Mouse (Mus musculus) hindbrain, embryonic 11.5 days (tissue): ENCODE data around the gene Gdpd1. TPM values are rescaled to one million over a fixed set of nuclear protein-coding genes. Genes with fewer than 3 reads are reported as not detected.
"Not testable (repeated sequence)": the region's sequence is repeated elsewhere in the genome, so short reads cannot be mapped to it uniquely, and the experiment has no call there.

Experiments used
- ATAC-seq: fragments of 200-750 bp; cut with Nextera tagmentation; 2 replicates; pipeline ENCODE4 v1.8.0; 2017; ENCODE audit warnings: mild to moderate bottlenecking, moderate TSS enrichment, moderate library complexity; ENCODE audit not compliant: low FRiP score
- DNase-seq: peaks from one replicate; pipeline ENCODE4 v3.0.0-alpha.2; 2015; ENCODE audit warnings: low spot score
- H3K27ac ChIP-seq: fragments of 300-500 bp; sonication (generic); 2 replicates; pipeline ENCODE4 v1.5.1; 2014; ENCODE audit warnings: mild to moderate bottlenecking, low read depth, low read length
- H3K27me3 ChIP-seq: fragments of 300-500 bp; sonication (generic); 2 replicates; pipeline ENCODE4 v1.6.1; 2014; ENCODE audit warnings: mild to moderate bottlenecking, low read length, moderate library complexity, mixed read lengths; ENCODE audit not compliant: control insufficient read depth, insufficient read depth
- H3K36me3 ChIP-seq: fragments of 300-500 bp; sonication (generic); 2 replicates; pipeline ENCODE4 v1.6.1; 2014; ENCODE audit warnings: mild to moderate bottlenecking, low read length, moderate library complexity, mixed read lengths; ENCODE audit not compliant: control insufficient read depth, insufficient read depth
- H3K4me1 ChIP-seq: fragments of 300-500 bp; sonication (generic); replicated peaks from 2 replicates; pipeline ENCODE4 v1.6.1; 2014; ENCODE audit warnings: low read length, mixed read lengths; ENCODE audit not compliant: control insufficient read depth, insufficient read depth
- H3K4me2 ChIP-seq: fragments of 300-500 bp; sonication (generic); replicated peaks from 2 replicates; pipeline ENCODE4 v1.6.1; 2014; ENCODE audit warnings: mild to moderate bottlenecking, low read depth, low read length
- H3K4me3 ChIP-seq: fragments of 300-500 bp; sonication (generic); 2 replicates; pipeline ENCODE4 v1.5.1; 2014; ENCODE audit warnings: low read depth, low read length
- H3K9ac ChIP-seq: fragments of 300-500 bp; sonication (generic); 2 replicates; pipeline ENCODE4 v1.6.1; 2014; ENCODE audit warnings: low read depth, low read length
- H3K9me3 ChIP-seq: fragments of 300-500 bp; sonication (generic); 2 replicates; pipeline ENCODE4 v1.6.1; 2016; ENCODE audit warnings: low read length; ENCODE audit not compliant: control insufficient read depth
- WGBS: fragments of 180-500 bp; shearing (Covaris S2); extraction: QIAGEN DNeasy Blood & Tissue Kit; methylation state at CpG from one replicate; pipeline ENCODE4 v1.1.7; 2014; 5-methylcytosine and 5-hydroxymethylcytosine counted together
- polyA plus RNA-seq: library from polyadenylated mRNA; unstranded; fragments of >200 nt; fragmentation: Nextera tagmentation; extraction: Ambion mirVana; gene quantifications from 2 replicates; pipeline ENCODE4 v1.2.1, GENCODE M21; 2014

Gdpd1 gene
- polyA plus RNA-seq, 1 experiment from 2014 or later, result 99.1 TPM

DNA sequence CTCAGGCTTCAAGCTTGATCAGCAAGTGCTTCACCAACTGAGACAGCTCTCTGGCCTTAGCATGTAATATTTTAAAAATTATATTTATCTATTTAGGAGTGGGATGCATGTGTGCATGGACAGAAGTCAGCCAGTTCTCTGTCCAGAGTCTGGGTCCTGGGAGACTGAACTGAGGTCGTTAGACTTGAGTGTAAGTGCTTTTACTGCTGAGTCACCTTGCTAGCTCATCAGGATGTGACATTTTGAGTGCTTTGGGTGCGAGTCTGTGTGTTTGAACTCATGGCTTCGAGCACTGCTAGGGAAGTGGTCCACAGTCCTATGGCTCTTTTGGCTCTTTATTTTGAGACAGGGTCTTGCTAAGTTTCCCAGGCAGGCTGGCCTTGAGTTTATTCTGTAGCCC, 30.8 kb downstream of the Gdpd1 start:
- no peaks in the 10 kb centered on the region for H3K27me3 ChIP-seq
- no peak overlapping the region for H3K9ac ChIP-seq
- H3K27ac ChIP-seq, result no peak overlapping the region
- H3K4me1 ChIP-seq, result no peaks in the 10 kb centered on the region
- H3K4me3 ChIP-seq, result no peak overlapping the region
- H3K4me2 ChIP-seq, result no peak overlapping the region
- H3K36me3 ChIP-seq, result peaks cover 11% of the 10 kb centered on the region
- no peaks in the 10 kb centered on the region for H3K9me3 ChIP-seq
- WGBS, result 87% methylated on average over 3 of the region's 3 CpGs
- ATAC-seq (no peak), DNase-seq (no peak)

DNA sequence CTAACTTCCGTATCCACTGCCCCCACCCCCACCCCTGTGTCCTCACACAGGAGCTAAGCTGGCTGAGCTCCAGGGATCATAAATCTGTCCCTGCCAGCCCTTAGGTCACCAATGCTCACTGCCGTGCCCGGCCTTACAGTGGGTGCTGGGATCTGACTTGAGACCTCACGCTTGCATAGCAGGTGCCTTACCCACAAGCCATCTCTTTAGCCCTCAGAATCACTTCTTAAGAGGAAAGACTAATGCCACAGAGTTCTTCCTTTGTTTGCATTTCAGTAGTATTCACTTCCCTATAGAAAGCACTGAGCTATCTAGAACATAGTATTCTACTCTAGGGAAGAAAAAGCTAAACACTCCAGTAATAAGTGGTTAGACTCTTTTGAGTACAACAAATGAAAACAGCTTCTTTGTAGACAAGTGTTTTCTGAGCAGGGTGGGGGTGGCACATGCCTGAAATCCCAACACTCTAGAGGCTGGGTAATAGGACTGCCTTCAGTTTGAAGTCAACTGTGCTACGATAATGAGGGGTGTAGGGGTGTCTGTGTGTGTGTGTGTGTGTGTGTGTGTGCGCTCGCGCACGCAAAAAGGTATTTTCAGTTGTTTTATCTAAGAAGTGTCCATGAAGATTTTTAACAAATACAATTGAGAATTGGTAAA, 34.4 kb downstream of the Gdpd1 start:
- Histone ChIP-seq H3K4me2 (no peak overlapping the region), H3K27ac (no peak overlapping the region), H3K27me3 (no peaks in the 10 kb centered on the region), H3K4me3 (no peak overlapping the region), H3K4me1 (no peaks in the 10 kb centered on the region), H3K9ac (no peak overlapping the region), H3K9me3 (no peaks in the 10 kb centered on the region), H3K36me3 (peaks cover 13% of the 10 kb centered on the region)
- DNase-seq (no peak), ATAC-seq (no peak)
- 89% methylated on average over 9 of the region's 9 CpGs for WGBS

DNA sequence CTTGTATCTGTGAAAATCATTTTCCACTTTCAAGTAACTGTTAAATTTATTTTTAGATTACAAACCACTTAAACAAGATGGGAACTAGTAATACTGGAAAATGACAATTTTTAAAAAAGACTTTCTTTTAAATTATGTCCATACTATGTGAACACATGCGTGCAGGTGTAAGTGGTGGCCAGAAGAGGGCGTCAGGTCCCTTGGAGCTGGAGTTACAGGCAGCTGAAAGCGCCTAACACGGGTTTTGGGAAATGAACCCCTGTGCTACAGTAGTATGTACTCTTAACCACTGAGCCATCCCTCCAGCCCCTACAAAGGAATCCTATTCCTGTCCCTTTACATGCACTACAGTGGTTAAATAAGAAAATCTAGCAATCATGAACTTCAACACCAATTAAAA, 37.7 kb downstream of the Gdpd1 start:
- Histone ChIP-seq H3K4me3 (no peak overlapping the region), H3K27me3 (no peaks in the 10 kb centered on the region), H3K27ac (no peak overlapping the region), H3K36me3 (peaks cover 5% of the 10 kb centered on the region), H3K9me3 (no peaks in the 10 kb centered on the region), H3K4me2 (no peak overlapping the region), H3K9ac (no peak overlapping the region), H3K4me1 (no peaks in the 10 kb centered on the region)
- ATAC-seq (no peak), DNase-seq (no peak)
- WGBS, result 70% methylated on average over 4 of the region's 4 CpGs

DNA sequence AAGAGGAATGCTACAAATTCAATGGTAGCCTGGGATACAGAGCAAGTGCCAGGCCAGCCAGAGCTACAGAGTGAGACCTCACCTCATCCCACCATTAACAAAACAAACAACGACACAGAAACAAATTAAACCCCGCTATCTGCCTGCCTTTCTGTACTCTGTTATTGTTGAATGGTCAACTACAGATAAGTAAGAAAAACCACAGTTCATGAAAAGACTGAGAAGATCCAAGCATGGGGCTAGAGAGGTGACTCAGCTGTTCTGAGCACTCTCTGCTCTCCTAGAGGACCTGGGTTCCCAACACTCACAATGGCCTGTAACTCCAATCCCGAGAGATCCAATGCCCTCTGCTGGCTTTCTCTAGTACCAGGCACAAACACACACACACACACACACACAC, 45.6 kb downstream of the Gdpd1 start:
- no peaks in the 10 kb centered on the region for H3K9me3 ChIP-seq
- no peaks in the 10 kb centered on the region for H3K36me3 ChIP-seq
- H3K27ac ChIP-seq, result no peak overlapping the region
- DNase-seq (no peak), ATAC-seq (no peak)
- no peak overlapping the region for H3K9ac ChIP-seq
- 88% methylated on average over 3 of the region's 3 CpGs for WGBS
- no peak overlapping the region for H3K4me3 ChIP-seq
- no peaks in the 10 kb centered on the region for H3K27me3 ChIP-seq
- H3K4me2 ChIP-seq, result no peak overlapping the region
- no peaks in the 10 kb centered on the region for H3K4me1 ChIP-seq

DNA sequence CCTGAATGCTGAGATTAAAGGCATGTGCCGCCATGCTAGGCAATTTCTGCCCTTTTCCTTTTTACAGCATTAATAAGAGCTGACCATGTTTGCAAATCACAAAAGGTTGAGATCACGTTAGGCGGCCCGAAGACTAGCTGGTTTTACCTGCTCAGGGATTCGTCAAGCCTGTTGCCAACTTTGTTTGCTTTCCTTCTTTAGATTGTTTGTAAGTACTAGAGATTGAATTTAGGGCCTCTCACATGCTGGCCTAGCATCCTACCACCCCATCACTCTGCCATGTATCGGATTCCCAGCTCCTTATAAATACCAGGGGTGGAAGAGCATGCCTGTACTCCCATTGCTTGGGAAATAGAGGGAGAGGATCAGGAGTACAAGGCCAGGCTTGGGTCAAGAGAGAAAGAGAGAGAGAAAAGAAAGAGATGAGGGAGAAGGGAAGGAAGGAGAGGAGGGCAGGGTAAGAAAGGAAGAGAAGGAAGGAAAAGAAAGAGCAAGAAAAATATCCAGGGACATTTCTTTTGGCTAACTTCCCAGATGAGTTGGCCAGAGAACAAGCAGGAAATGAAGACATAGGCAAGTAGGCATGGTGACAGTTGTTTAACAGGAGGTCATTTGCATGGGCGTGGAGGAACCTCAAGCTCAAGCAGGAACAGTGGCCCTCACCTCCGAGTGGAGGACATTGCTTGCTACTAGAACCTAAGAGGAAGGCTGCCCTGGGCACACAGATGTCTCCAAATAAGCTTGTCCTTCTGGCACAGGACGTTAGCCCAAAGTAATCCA, 47.6 kb downstream of the Gdpd1 start:
- no peak for DNase-seq
- Histone ChIP-seq H3K4me3 (no peak overlapping the region), H3K4me1 (no peaks in the 10 kb centered on the region), H3K36me3 (no peaks in the 10 kb centered on the region), H3K27ac (no peak overlapping the region), H3K27me3 (no peaks in the 10 kb centered on the region), H3K9ac (no peak overlapping the region), H3K4me2 (no peak overlapping the region), H3K9me3 (no peaks in the 10 kb centered on the region)
- ATAC-seq, result no peak
- 82% methylated on average over 9 of the region's 9 CpGs for WGBS

DNA sequence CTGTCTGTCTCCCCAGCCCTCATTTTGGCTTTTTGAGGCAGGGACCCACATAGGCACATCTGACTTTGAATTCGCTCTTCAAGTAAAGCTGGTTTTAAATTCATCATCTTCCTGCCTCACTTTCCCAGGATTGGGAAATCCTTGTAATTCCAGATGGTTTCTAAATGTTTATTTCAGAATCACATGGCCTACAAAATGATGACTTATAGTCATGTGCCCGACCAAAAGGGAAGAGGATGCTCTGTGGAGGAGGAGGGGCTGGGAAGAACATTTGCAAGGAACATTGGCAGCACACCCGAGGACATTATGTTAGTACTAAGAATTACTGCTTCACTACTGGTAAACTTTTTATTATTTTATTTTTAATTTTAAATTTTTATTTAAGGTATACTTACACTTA, 48.5 kb downstream of the Gdpd1 start:
- Histone ChIP-seq H3K9ac (no peak overlapping the region), H3K27ac (no peak overlapping the region), H3K36me3 (no peaks in the 10 kb centered on the region), H3K27me3 (no peaks in the 10 kb centered on the region), H3K4me1 (no peaks in the 10 kb centered on the region), H3K4me3 (no peak overlapping the region), H3K9me3 (no peaks in the 10 kb centered on the region), H3K4me2 (no peak overlapping the region)
- WGBS, result 84% methylated on average over 3 of the region's 3 CpGs
- DNase-seq (no peak), ATAC-seq (no peak)

DNA sequence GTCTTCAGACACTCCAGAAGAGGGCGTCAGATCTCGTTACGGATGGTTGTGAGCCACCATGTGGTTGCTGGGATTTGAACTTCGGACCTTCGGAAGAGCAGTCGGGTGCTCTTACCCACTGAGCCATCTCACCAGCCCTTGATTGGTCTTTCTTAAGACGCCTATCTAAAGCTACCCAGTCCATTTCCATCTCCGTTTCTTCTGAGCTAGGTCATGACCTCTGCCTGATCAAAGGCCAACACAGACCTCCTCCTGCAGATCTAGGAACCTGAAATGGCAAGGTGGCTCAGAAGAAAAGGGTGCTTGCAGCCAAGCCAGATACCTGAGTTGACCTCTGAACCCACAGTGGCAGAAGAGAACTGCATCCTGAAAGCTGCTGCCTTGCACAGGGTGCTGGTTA, 50.6 kb downstream of the Gdpd1 start:
- not testable (repeated sequence) for H3K9me3 ChIP-seq, H3K27me3 ChIP-seq, H3K36me3 ChIP-seq, ATAC-seq, H3K27ac ChIP-seq, H3K4me2 ChIP-seq, H3K9ac ChIP-seq, H3K4me1 ChIP-seq, DNase-seq, H3K4me3 ChIP-seq
- 63% methylated on average over 8 of the region's 8 CpGs for WGBS

DNA sequence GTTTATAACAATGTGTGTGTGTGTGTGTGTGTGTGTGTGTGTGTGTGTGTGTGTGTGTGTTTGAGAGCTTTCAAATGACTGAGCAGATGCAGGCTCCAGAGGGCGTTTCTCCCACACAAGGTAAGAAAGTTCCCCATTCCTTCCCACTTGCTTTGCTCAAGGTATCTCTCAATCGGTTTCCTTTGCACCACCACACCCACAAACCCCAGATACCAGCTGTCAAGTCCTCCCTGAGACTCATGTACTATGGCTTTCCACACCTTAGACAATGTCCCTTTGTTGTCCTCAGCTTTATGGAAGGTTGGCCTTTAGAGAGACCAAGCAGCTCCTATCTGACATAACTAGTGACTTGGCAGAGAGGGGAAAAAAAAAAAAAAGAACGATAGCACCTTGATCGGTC, 51.1 kb downstream of the Gdpd1 start:
- Histone ChIP-seq H3K9me3 (no peaks in the 10 kb centered on the region), H3K27me3 (no peaks in the 10 kb centered on the region), H3K4me1 (no peaks in the 10 kb centered on the region), H3K36me3 (no peaks in the 10 kb centered on the region), H3K4me2 (no peak overlapping the region), H3K27ac (no peak overlapping the region), H3K4me3 (no peak overlapping the region), H3K9ac (no peak overlapping the region)
- DNase-seq, result no peak
- ATAC-seq, result no peak
- 76% methylated on average over 4 of the region's 4 CpGs for WGBS

DNA sequence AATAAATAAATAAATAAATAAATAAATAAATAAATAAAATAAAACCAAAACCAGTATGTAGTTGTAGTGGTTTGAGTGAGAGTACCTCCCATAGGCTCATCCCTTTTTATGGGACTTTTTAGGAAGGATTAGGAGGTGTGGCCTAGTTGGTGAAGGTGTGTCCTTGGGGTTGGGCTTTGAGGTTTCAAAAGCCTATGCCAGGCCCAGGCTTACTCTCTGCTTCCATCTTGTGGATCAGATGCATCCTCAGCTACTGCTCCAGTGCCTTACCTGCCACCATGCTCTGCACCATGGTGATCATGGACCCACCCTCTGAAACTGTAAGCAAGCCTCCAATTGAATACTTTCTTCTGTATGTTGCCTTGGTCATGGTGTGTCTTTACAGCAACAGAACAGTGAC, 52.3 kb downstream of the Gdpd1 start:
- no peaks in the 10 kb centered on the region for H3K9me3 ChIP-seq
- no peak for ATAC-seq
- H3K4me2 ChIP-seq, result no peak overlapping the region
- H3K36me3 ChIP-seq, result no peaks in the 10 kb centered on the region
- no peak overlapping the region for H3K9ac ChIP-seq
- no peak overlapping the region for H3K27ac ChIP-seq
- no peak for DNase-seq
- no peak overlapping the region for H3K4me3 ChIP-seq
- no peaks in the 10 kb centered on the region for H3K4me1 ChIP-seq
- no peaks in the 10 kb centered on the region for H3K27me3 ChIP-seq
